In the genomic region with DNA sequence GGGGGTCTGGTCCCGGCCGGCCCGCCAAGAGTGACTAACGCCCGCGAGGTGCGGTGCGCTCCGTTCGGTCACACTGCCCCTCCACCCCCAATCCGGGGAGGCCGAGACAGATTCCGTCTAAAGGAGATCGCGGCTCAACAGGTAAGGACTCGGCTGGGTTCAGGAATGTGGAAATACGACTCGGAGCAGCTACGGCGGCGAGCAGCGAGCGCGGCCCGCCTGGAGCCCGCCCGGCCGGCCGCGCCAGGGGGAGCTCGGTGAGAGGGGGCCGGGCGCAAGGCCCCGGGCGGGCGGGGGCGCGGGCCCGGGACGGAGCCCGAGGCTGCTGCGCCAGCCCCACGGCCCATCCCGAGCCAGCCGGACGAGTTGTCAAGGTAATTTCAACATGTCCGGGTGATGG, we compare ENCODE assay signal across 8 mouse cellular contexts. TPM values are rescaled to one million over a fixed set of nuclear protein-coding genes. Genes with fewer than 3 reads are reported as not detected.
A peak's percentile ranks its signal among the peaks of the same experiment; 100 is the strongest.
DNase-seq lines count a peak whose midpoint lies in the region; ATAC-seq and TF ChIP-seq lines count a peak whose summit lies in the region.

No protein-coding gene starts in this region.

- under 1% methylated on average over 47 of the region's 47 CpGs for WGBS in hindbrain, embryonic 12.5 days
- WGBS in liver, postnatal 0 days (ENCODE audit: insufficient replicate concordance): 5% methylated on average over 28 of the region's 47 CpGs
- under 1% methylated on average over 46 of the region's 47 CpGs for WGBS in stomach, embryonic 14.5 days

- H3K36me3 ChIP-seq in hindbrain, embryonic 12.5 days: no peaks in the 10 kb centered on the region
- H3K36me3 ChIP-seq in liver, postnatal 0 days (replicated peaks; ENCODE audit: insufficient read depth, low read length): no peaks in the 10 kb centered on the region
- no peaks in the 10 kb centered on the region for H3K36me3 ChIP-seq in stomach, embryonic 14.5 days (ENCODE audit: control insufficient read depth, insufficient read depth, low read length)

- peak overlapping the region; percentile 76 for H3K4me3 ChIP-seq in hindbrain, embryonic 12.5 days
- peak overlapping the region; percentile 36 for H3K4me3 ChIP-seq in liver, postnatal 0 days (ENCODE audit: low read depth, low read length)
- peak overlapping the region; percentile 47 for H3K4me3 ChIP-seq in stomach, embryonic 14.5 days (ENCODE audit: low read depth, low read length)

- peak; percentile 36 for DNase-seq in kidney, adult 18-20 months
- no peak for DNase-seq in kidney, postnatal 14 days
- no peak for DNase-seq in liver, postnatal 0 days
- DNase-seq in right cerebral cortex, adult 2 months (ENCODE audit: low spot score in 2 of 2): no peak
- no peak for DNase-seq in spleen, postnatal 10 days (ENCODE audit: low spot score in 2 of 2)
- DNase-seq in heart, adult 9 months (ENCODE audit: low spot score in 2 of 2): no peak

- H3K9ac ChIP-seq in hindbrain, embryonic 12.5 days: peak overlapping the region; percentile 80
- H3K9ac ChIP-seq in liver, postnatal 0 days (replicated peaks): no peak overlapping the region
- no peak overlapping the region; the same call in 1 of the 2 replicates for H3K9ac ChIP-seq in stomach, embryonic 14.5 days (replicated peaks; ENCODE audit: low read depth, low read length)

- H3K4me2 ChIP-seq in hindbrain, embryonic 12.5 days (replicated peaks): peak overlapping the region; percentile 95
- H3K4me2 ChIP-seq in liver, postnatal 0 days (ENCODE audit: low read depth, low read length): peak overlapping the region; percentile 63
- H3K4me2 ChIP-seq in stomach, embryonic 14.5 days (replicated peaks; ENCODE audit: low read depth, low read length): peak overlapping the region; percentile 98

- H3K4me1 ChIP-seq in hindbrain, embryonic 12.5 days: peaks cover 62% of the 10 kb centered on the region
- no peaks in the 10 kb centered on the region for H3K4me1 ChIP-seq in liver, postnatal 0 days (ENCODE audit: insufficient read depth)
- H3K4me1 ChIP-seq in stomach, embryonic 14.5 days (ENCODE audit: control insufficient read depth, insufficient read depth, low read length): peaks cover 31% of the 10 kb centered on the region

- no peak for TF ChIP-seq EP300 in liver, postnatal 0 days (IDR thresholded peaks at IDR 0.05; ENCODE audit: low read depth)

- TF ChIP-seq CTCF in liver, postnatal 0 days (IDR thresholded peaks at IDR 0.05; ENCODE audit: low read depth): no peak

- no peaks in the 10 kb centered on the region for H3K9me3 ChIP-seq in hindbrain, embryonic 12.5 days (replicated peaks)
- no peaks in the 10 kb centered on the region for H3K9me3 ChIP-seq in liver, postnatal 0 days (ENCODE audit: low read length)
- H3K9me3 ChIP-seq in stomach, embryonic 14.5 days (ENCODE audit: control insufficient read depth, low read depth, low read length): no peaks in the 10 kb centered on the region

- peak overlapping the region; percentile 80 for H3K27ac ChIP-seq in hindbrain, embryonic 12.5 days
- H3K27ac ChIP-seq in liver, postnatal 0 days (ENCODE audit: low read depth): no peak overlapping the region
- H3K27ac ChIP-seq in stomach, embryonic 14.5 days (ENCODE audit: low read length): no peak overlapping the region

- no peak for ATAC-seq in hindbrain, embryonic 12.5 days (ENCODE audit: low FRiP score)
- no peak for ATAC-seq in liver, postnatal 0 days
- ATAC-seq in stomach, embryonic 14.5 days (ENCODE audit: insufficient number of reproducible peaks, insufficient read depth, low FRiP score, low read depth): no peak; the same call in 1 of the 2 replicates

- H3K27me3 ChIP-seq in hindbrain, embryonic 12.5 days: peaks cover 82% of the 10 kb centered on the region
- H3K27me3 ChIP-seq in liver, postnatal 0 days (ENCODE audit: insufficient read depth, low read length): peaks cover 90% of the 10 kb centered on the region
- H3K27me3 ChIP-seq in stomach, embryonic 14.5 days (ENCODE audit: control insufficient read depth, insufficient read depth, low read length): peaks cover 80% of the 10 kb centered on the region

RNA-seq across cellular contexts. Expression of gene Wnt7b, which starts 1.8 kb away (rescaled TPM):
- polyA plus RNA-seq in hindbrain, embryonic 12.5 days (2016; fragmentation: Nextera tagmentation; extraction: Ambion mirVana): 78.3 and 79.5 TPM in 2 replicates
- 0.05 and 0.09 TPM in 2 replicates for polyA plus RNA-seq in liver, postnatal 0 days (2015; fragmentation: Nextera tagmentation; extraction: Ambion mirVana)
- polyA plus RNA-seq in stomach, embryonic 14.5 days (2014; fragmentation: Nextera tagmentation; extraction: Ambion mirVana): 0.75 and 2.5 TPM in 2 replicates

Comparison
In these comparisons a context has a peak if more than half of its experiments do, and no peak if none do; other contexts are left out.
1. RNA of gene Wnt7b, which starts 1.8 kb away (polyA plus RNA-seq): 78.3 to 79.5 TPM in hindbrain, embryonic 12.5 days; 0.75 to 2.5 TPM in stomach, embryonic 14.5 days and 0.05 to 0.09 TPM in liver, postnatal 0 days; every median in the first group is over 10 times any median in the second.
2. Peak in every context shown above with its lines, with median percentiles within 50 percentile points of each other: H3K4me2 ChIP-seq and H3K4me3 ChIP-seq.